Mouse (Mus musculus) urinary bladder, adult 2 months (tissue): ENCODE measurements at regions not wholly inside any gene's neighbourhood (a gene's known extent, or its start where the extent isn't known, plus 50 kb on each side); places are given as distances from the start of the nearest gene placed in this dataset.

ENCODE experiments used
- DNase-seq: peaks from one replicate; pipeline ENCODE4 v3.0.0; 2022; ENCODE audit warnings: low spot score

DNA sequence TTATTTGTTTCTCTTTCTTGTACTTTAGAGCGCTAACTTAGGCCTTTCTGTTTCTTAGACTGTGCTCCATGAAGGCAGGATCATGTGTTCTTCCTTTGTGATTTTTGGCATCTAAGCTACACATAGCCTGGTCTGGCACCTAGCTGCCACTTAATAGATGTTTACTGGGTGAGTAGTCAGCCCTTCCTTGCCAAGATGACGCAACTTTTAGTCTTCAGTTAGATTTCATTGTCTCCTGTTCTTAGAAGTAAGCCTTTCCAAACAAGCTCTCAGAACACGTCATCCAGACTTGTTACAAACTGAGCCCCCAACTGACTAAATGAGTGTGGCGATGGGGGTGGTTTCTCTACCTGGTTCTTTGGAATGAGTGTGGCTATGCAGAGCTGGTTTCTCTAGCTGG is 85.4 kb upstream of the Rapgef5 start:
- no peak for DNase-seq

- DNase-seq: no peak
These were observed 83.5 kb upstream of the Rapgef5 start for GRCm38 (mm10) chr12:117432788-117433187.

GRCm38 (mm10) chr12:117437011-117437410 is 79.3 kb upstream of the Rapgef5 start:
- DNase-seq: no peak

DNA sequence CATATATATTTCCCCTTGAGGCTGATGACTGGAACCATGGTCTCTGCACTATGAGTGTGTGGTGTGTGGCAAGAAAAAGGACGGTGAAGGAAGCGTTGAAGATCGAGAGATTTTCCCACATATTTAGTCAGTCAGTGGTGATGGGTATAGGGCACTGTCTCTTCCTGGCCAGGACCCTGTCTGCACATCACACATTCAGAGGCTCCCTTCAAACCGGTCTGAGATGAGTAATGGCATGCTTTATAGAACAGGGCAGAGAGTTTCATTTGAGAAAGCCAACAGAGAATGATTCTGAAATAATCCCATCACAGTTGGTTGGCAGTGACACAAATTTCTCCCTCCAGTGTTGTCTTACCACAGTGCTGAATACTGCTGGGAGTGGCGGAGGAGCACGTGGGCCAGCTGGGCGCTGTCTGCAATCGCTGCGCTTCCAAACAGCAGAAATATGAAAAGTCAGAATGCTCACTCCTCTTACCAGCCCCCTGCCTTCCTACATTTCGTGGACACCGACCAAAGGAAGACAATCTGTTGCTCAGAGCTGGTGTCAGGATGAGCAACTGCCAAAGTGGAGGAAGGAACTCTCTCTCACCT is 77.2 kb upstream of the Rapgef5 start:
- no peak for DNase-seq

DNA sequence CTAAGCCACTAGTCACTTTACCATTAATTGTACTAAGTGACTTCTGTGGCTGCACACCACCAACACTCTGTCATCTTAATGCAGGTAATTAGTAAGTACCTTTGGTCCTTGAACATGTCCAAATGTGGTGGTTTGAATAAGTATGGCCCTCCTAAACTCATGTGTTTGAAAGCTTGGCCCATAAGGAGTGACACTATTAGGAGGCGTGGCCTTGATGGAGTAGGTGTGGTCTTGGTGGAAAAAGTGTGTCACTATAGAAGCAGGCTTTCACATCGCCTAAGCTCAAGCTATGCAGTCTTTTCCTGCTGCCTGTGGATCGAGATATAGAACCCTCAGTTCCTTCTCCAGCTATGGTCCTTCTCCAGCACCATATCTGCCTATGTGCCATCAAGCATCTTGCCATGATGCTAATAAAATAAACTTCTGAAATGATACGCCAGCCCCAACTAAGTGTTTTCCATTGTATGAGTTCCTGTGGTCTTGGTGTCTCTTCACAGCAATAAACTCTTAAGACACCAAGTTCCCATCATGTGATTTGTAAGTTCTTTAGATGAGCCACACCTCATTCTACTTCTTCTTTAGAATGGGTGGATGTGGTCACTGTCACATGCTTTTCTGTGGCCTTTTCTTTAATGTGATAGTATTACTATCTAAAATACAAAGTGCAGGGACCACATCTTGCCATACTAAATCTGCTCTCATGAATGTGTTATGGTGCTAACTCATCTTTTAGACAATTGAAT is 71.9 kb upstream of the Rapgef5 start:
- no peak for DNase-seq

GRCm38 (mm10) chr12:117447223-117447622 is 69.1 kb upstream of the Rapgef5 start:
- DNase-seq: no peak

- DNase-seq: no peak
These were observed 68.2 kb upstream of the Rapgef5 start for GRCm38 (mm10) chr12:117447843-117448728.

- DNase-seq: no peak
These were observed 67.2 kb upstream of the Rapgef5 start for GRCm38 (mm10) chr12:117449080-117449479.

DNA sequence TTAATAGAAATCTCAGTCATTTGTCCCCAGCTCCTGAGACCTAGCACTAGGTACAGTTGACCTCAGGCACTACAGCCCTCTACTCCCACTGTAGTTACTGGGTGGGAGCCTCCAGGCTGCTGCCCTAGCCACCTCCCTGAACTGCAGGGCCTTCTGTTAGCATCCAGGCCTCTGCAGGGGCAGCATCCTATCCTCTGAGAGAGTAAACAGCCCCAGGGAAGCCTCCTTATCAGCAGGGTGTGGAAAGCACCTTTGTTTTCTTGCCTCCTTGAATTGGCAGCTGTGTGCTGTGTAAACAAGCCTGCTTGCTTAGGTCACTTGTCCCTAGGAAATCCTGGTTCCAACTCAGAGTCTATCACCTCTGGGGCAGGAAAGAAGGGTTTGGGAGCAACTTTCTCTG is 66.2 kb upstream of the Rapgef5 start:
- DNase-seq: no peak

GRCm38 (mm10) chr12:117450871-117451270 is 65.4 kb upstream of the Rapgef5 start:
- no peak for DNase-seq

- DNase-seq: no peak
These were observed 64.8 kb upstream of the Rapgef5 start for GRCm38 (mm10) chr12:117451441-117451840.

DNA sequence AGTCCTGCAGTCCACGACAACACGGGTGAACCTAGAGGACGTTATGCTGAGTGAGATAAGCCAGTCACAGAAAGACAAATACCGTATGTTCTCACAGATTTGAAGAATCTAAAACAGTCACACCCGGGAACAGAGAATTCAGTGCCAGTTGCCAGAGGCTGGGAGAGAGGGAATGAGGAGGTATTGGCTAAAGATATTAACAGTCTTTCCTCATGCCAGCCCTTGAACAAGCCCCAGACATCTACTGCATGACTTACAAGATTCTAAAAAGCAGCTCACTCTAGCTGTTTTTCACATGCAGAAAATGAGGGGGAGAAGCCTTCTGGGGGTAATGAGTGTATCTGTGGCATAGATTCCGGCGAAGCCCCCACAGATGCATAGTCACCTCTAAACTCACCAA is 60.5 kb upstream of the Rapgef5 start:
- no peak for DNase-seq

- no peak for DNase-seq
These were observed 57.9 kb upstream of the Rapgef5 start for GRCm38 (mm10) chr12:117458132-117459070.

- DNase-seq: no peak
These were observed 56.7 kb upstream of the Rapgef5 start for GRCm38 (mm10) chr12:117459541-117459940.

- no peak for DNase-seq
These were observed 51.1 kb upstream of the Rapgef5 start for GRCm38 (mm10) chr12:117465206-117465605.

DNA sequence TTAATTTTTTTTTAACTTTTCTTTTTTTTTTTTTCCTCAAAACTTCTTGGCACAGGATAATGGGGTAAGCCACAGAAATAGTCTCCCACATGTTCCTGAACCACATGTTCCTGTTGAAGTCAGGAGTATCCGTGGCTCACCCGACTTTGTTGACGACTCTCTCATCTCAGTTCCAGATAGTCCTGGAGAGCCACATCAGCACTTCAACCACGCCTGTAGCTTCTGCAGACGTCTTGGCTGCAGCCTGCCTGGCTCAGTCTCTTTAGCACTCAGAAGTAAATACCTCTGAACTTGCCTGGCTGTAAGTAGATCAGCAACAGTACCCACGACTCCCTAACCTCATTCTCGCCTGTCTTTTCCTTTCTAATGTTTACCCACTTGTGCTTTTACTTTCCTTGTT is 50.3 kb upstream of the Rapgef5 start:
- DNase-seq: no peak
